Mouse (Mus musculus) embryonic facial prominence, embryonic 11.5 days (tissue): Measurements from ENCODE around the gene Gm17387. TPM values are rescaled to one million over a fixed set of nuclear protein-coding genes. Genes with fewer than 3 reads are reported as not detected.

Experiments
- ATAC-seq: fragments of 200-750 bp; cut with Nextera tagmentation; replicated peaks from 2 replicates; pipeline ENCODE4 v1.8.0; 2017; ENCODE audit warnings: low read depth; ENCODE audit not compliant: insufficient number of reproducible peaks, low FRiP score, low TSS enrichment
- DNase-seq: peaks from one replicate; pipeline ENCODE4 v3.0.0-alpha.2; 2015; ENCODE audit warnings: low spot score
- H3K27ac ChIP-seq: fragments of 300-500 bp; sonication (generic); replicated peaks from 2 replicates; pipeline ENCODE4 v1.5.1; 2014; ENCODE audit warnings: mild to moderate bottlenecking, low read depth, low read length, control low read depth
- H3K27me3 ChIP-seq: fragments of 300-500 bp; sonication (generic); 2 replicates; pipeline ENCODE4 v1.6.1; 2014; ENCODE audit warnings: mild to moderate bottlenecking, low read length, moderate library complexity, mixed read lengths; ENCODE audit not compliant: control insufficient read depth, insufficient read depth
- H3K36me3 ChIP-seq: fragments of 300-500 bp; sonication (generic); replicated peaks from 2 replicates; pipeline ENCODE4 v1.6.1; 2014; ENCODE audit warnings: low read depth, mild to moderate bottlenecking, low read length, moderate library complexity, mixed read lengths; ENCODE audit not compliant: control insufficient read depth, insufficient read depth
- H3K4me1 ChIP-seq: fragments of 300-500 bp; sonication (generic); 2 replicates; pipeline ENCODE4 v1.6.1; 2014; ENCODE audit warnings: low read length, mixed read lengths; ENCODE audit not compliant: control insufficient read depth, insufficient read depth
- H3K4me2 ChIP-seq: fragments of 300-500 bp; sonication (generic); 2 replicates; pipeline ENCODE4 v1.6.1; 2014; ENCODE audit warnings: low read depth, mild to moderate bottlenecking, control low read depth, low read length, moderate library complexity
- H3K4me3 ChIP-seq: fragments of 300-500 bp; sonication (generic); 2 replicates; pipeline ENCODE4 v1.5.1; 2014; ENCODE audit warnings: low read depth, low read length, control low read depth
- H3K9ac ChIP-seq: fragments of 300-500 bp; sonication (generic); replicated peaks from 2 replicates; pipeline ENCODE4 v1.6.1; 2014; ENCODE audit warnings: mild to moderate bottlenecking, control low read depth, low read length
- H3K9me3 ChIP-seq: fragments of 300-500 bp; sonication (generic); replicated peaks from 2 replicates; pipeline ENCODE4 v1.6.1; 2016; ENCODE audit warnings: mild to moderate bottlenecking, low read length, inconsistent platforms, mixed read lengths; ENCODE audit not compliant: control insufficient read depth
- WGBS: fragments of 180-500 bp; shearing (Covaris S2); extraction: QIAGEN DNeasy Blood & Tissue Kit; methylation state at CpG from one replicate; pipeline ENCODE4 v1.1.7; 2014; 5-methylcytosine and 5-hydroxymethylcytosine counted together
- polyA plus RNA-seq: library from polyadenylated mRNA; unstranded; fragments of >200 nt; fragmentation: Nextera tagmentation; extraction: Ambion mirVana; gene quantifications from 2 replicates; pipeline ENCODE4 v1.2.1, GENCODE M21; 2014

Gene Gm17387
- not detected in 2 replicates for polyA plus RNA-seq

- Histone ChIP-seq H3K4me3 (no peak within 1 kb of the TSS), H3K27me3 (no peaks in the 10 kb centered on the region), H3K9ac (no peak within 1 kb of the TSS), H3K36me3 (no peaks in the 10 kb centered on the region), H3K27ac (no peak within 1 kb of the TSS), H3K4me2 (no peak within 1 kb of the TSS), H3K9me3 (no peaks in the 10 kb centered on the region), H3K4me1 (no peaks in the 10 kb centered on the region)
- 85% methylated on average over 2 of the region's 2 CpGs for WGBS
- no peak for DNase-seq
- no peak for ATAC-seq
Observed at GRCm38 (mm10) chr7:141028831-141029230, at the start of gene Gm17387. TSS of gene Gm17387 (plus strand) at chr7:141029131.

GRCm38 (mm10) chr7:140981704-140982103 is 47.2 kb upstream of the Gm17387 start:
- WGBS, result 86% methylated on average over 8 of the region's 8 CpGs

DNA sequence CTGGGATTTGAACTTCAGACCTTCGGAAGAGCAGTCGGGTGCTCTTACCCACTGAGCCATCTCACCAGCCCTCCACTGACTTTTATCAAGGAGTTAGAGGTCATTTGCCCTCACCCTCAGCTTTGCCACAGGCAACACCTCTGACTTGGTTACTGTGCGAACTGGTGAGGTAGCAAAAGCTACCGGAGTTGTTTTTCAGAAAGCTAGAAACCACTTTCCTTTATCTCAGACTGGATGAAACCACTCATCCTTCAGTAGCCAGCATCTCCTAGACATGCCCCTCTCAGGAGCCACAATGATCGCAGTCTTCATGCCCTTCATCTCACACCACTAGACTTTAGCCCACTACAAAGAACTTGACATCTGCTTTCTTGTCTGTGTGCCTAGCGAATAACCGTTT is 46.0 kb upstream of the Gm17387 start:
- Histone ChIP-seq H3K4me2 (no peak overlapping the region), H3K4me1 (no peaks in the 10 kb centered on the region), H3K27ac (no peak overlapping the region), H3K36me3 (no peaks in the 10 kb centered on the region), H3K9ac (no peak overlapping the region), H3K9me3 (no peaks in the 10 kb centered on the region), H3K4me3 (no peak overlapping the region), H3K27me3 (no peaks in the 10 kb centered on the region)
- no peak for DNase-seq
- WGBS, result 91% methylated on average over 7 of the region's 7 CpGs
- no peak for ATAC-seq

More at GRCm38 (mm10) chr7:140981704-140982103, 47.2 kb upstream of the Gm17387 start:
- Histone ChIP-seq H3K4me2 (no peak overlapping the region), H3K27ac (no peak overlapping the region), H3K27me3 (no peaks in the 10 kb centered on the region), H3K4me3 (no peak overlapping the region), H3K4me1 (no peaks in the 10 kb centered on the region), H3K9me3 (no peaks in the 10 kb centered on the region), H3K9ac (no peak overlapping the region), H3K36me3 (no peaks in the 10 kb centered on the region)
- ATAC-seq, result no peak
- no peak for DNase-seq

GRCm38 (mm10) chr7:140987182-140988138 is 41.5 kb upstream of the Gm17387 start:
- ATAC-seq (no peak), DNase-seq (no peak)
- Histone ChIP-seq H3K4me3 (no peak overlapping the region), H3K4me2 (no peak overlapping the region), H3K27ac (no peak overlapping the region), H3K36me3 (no peaks in the 10 kb centered on the region), H3K9ac (no peak overlapping the region), H3K9me3 (no peaks in the 10 kb centered on the region), H3K4me1 (no peaks in the 10 kb centered on the region), H3K27me3 (no peaks in the 10 kb centered on the region)
- WGBS, result 85% methylated on average over 17 of the region's 17 CpGs

DNA sequence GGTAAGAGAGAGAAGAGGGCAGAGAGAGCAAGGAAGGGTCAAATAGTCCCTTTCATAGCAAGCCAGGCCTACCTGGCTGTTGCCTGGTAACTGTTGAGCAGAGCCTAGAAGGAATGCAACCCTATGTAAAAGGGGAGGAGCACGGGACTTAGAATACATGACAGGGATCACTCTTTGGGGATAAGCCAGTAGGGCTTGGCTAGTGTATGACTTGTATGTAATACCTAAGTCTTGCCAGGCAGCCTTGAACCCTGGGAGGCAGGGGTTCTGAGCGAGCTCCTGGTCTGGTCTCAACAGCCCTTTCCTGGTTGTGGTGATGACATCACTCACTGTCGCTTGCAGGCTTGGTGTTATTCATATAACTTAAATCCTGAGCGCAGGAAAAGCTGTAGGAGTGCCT is 39.9 kb upstream of the Gm17387 start:
- no peak for DNase-seq
- WGBS, result 80% methylated on average over 4 of the region's 4 CpGs
- no peak overlapping the region for H3K27ac ChIP-seq
- H3K36me3 ChIP-seq, result no peaks in the 10 kb centered on the region
- no peaks in the 10 kb centered on the region for H3K9me3 ChIP-seq
- H3K4me2 ChIP-seq, result no peak overlapping the region
- H3K4me1 ChIP-seq, result no peaks in the 10 kb centered on the region
- no peak overlapping the region for H3K4me3 ChIP-seq
- H3K27me3 ChIP-seq, result no peaks in the 10 kb centered on the region
- no peak for ATAC-seq
- H3K9ac ChIP-seq, result no peak overlapping the region

- Histone ChIP-seq H3K27me3 (no peaks in the 10 kb centered on the region), H3K4me3 (no peak overlapping the region), H3K4me1 (no peaks in the 10 kb centered on the region), H3K9me3 (no peaks in the 10 kb centered on the region), H3K36me3 (no peaks in the 10 kb centered on the region), H3K4me2 (no peak overlapping the region), H3K9ac (no peak overlapping the region), H3K27ac (no peak overlapping the region)
- WGBS, result 49% methylated on average over 6 of the region's 6 CpGs
- ATAC-seq (no peak), DNase-seq (no peak)
Observed at GRCm38 (mm10) chr7:140990185-140990584, 38.7 kb upstream of the Gm17387 start.

DNA sequence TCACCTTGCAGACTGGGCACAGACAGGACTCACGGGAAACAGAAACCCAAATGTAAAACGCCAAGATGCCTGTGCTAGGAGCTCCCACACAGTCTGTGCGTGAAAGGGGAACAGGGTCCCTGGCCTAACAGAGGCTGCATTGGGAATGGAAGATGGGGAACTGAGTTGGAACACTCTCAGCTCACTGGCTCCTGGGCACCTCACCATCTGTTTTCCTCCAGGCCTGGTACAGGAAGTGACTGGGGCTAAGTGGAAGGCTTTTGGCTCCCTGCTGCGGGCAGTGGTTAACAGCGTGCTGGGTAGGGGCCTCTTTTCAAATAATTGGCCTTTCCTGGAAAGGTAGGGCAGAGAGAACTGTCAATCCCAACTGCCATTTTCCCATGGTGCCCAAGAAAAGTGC is 38.3 kb upstream of the Gm17387 start:
- H3K9me3 ChIP-seq, result no peaks in the 10 kb centered on the region
- H3K4me1 ChIP-seq, result no peaks in the 10 kb centered on the region
- H3K27ac ChIP-seq, result no peak overlapping the region

DNA sequence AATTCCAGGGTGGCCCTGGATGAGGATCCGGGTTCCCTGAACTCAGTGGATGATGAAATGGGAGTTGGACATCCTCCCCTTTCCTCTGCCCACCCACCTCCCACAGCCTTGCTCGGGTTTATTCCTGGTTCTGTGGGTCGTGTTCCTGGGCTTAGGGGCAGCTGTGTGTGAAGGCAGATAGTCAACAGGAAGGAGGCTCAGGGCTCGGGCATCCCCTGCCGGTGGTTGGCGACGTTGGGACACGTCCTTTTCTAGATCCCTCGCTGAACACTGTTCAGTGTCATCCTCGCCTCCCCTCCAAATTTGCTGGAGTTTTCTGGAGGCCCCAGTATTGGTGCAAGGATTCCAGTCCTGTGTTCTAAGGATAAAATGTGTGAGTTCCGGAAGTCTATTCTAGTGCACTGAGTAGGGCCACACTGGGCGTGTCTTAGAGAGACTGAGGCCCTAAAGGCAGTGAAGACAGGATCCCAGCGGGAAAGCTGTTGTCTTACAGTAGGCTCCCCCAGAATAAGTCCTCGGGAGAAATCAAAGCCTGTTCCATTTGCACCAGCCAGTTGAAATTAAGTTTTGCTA is 37.7 kb upstream of the Gm17387 start:
- Histone ChIP-seq H3K9me3 (no peaks in the 10 kb centered on the region), H3K4me1 (no peaks in the 10 kb centered on the region), H3K4me2 (no peak overlapping the region), H3K27me3 (no peaks in the 10 kb centered on the region), H3K36me3 (no peaks in the 10 kb centered on the region), H3K27ac (no peak overlapping the region), H3K9ac (no peak overlapping the region), H3K4me3 (no peak overlapping the region)
- no peak for ATAC-seq
- 89% methylated on average over 14 of the region's 14 CpGs for WGBS
- no peak for DNase-seq

More for the DNA sequence above, 38.3 kb upstream of the Gm17387 start:
- Histone ChIP-seq H3K36me3 (no peaks in the 10 kb centered on the region), H3K4me3 (no peak overlapping the region), H3K27me3 (no peaks in the 10 kb centered on the region), H3K4me2 (no peak overlapping the region), H3K9ac (no peak overlapping the region)
- ATAC-seq, result no peak
- WGBS, result 64% methylated on average over 5 of the region's 5 CpGs
- no peak for DNase-seq
